Mouse (Mus musculus) megakaryocyte-erythroid progenitor cell, adult 5-6 weeks (primary cell): ENCODE measurements at regions not wholly inside any gene's neighbourhood (a gene's known extent, or its start where the extent isn't known, plus 50 kb on each side); places are given as distances from the start of the nearest gene placed in this dataset.

Experiments used
- ATAC-seq: replicated peaks from 2 replicates; pipeline ENCODE4 v1.8.0; 2016; ENCODE audit warnings: mild to moderate bottlenecking, inconsistent platforms; ENCODE audit not compliant: severe bottlenecking, poor library complexity, low FRiP score, low TSS enrichment

- ATAC-seq, result no peak
These were observed 271.2 kb upstream of the Arrdc3 start for GRCm38 (mm10) chr13:80611937-80612336.

- no peak for ATAC-seq
These were observed 269.9 kb upstream of the Arrdc3 start for GRCm38 (mm10) chr13:80613167-80613883.

GRCm38 (mm10) chr13:80613884-80614247 is 269.3 kb upstream of the Arrdc3 start:
- ATAC-seq, result no peak

- ATAC-seq, result no peak
These were observed 268.2 kb upstream of the Arrdc3 start for GRCm38 (mm10) chr13:80614971-80615370.

GRCm38 (mm10) chr13:80623005-80623404 is 260.2 kb upstream of the Arrdc3 start:
- no peak for ATAC-seq

GRCm38 (mm10) chr13:80641334-80641733 is 241.8 kb upstream of the Arrdc3 start:
- no peak for ATAC-seq

GRCm38 (mm10) chr13:80647578-80647977 is 235.6 kb upstream of the Arrdc3 start:
- ATAC-seq, result no peak

GRCm38 (mm10) chr13:80652967-80653539 is 230.1 kb upstream of the Arrdc3 start:
- no peak for ATAC-seq

GRCm38 (mm10) chr13:80666186-80666713 is 216.9 kb upstream of the Arrdc3 start:
- no peak for ATAC-seq

GRCm38 (mm10) chr13:80689871-80690270 is 193.3 kb upstream of the Arrdc3 start:
- no peak for ATAC-seq

- ATAC-seq, result no peak
These were observed 192.4 kb upstream of the Arrdc3 start for GRCm38 (mm10) chr13:80690654-80691386.

GRCm38 (mm10) chr13:80695549-80696150 is 187.5 kb upstream of the Arrdc3 start:
- no peak for ATAC-seq

- ATAC-seq, result peak; percentile 93
These were observed 173.5 kb upstream of the Arrdc3 start for GRCm38 (mm10) chr13:80709531-80710306.

GRCm38 (mm10) chr13:80719313-80719712 is 163.9 kb upstream of the Arrdc3 start:
- no peak for ATAC-seq

- ATAC-seq, result no peak
These were observed 159.8 kb upstream of the Arrdc3 start for GRCm38 (mm10) chr13:80723215-80724006.

- ATAC-seq, result peak; percentile 95
These were observed 154.0 kb upstream of the Arrdc3 start for GRCm38 (mm10) chr13:80729202-80729601.

- no peak for ATAC-seq
These were observed 137.2 kb upstream of the Arrdc3 start for GRCm38 (mm10) chr13:80745991-80746390.

- peak; percentile 81 for ATAC-seq
These were observed 136.2 kb upstream of the Arrdc3 start for GRCm38 (mm10) chr13:80747022-80747421.
